Mouse (Mus musculus) cerebellum, adult 18-20 months (tissue): ENCODE measurements around the gene Sobp.

Source experiments
- DNase-seq, 2 experiments: peaks; one replicate each; pipeline ENCODE4 v3.0.0; 2021

Gene Sobp

GRCm38 (mm10) chr10:43155046-43155560, 19.2 kb downstream of the Sobp start:
- peak in 1 of 2 experiments; percentile 22 for DNase-seq

GRCm38 (mm10) chr10:43152643-43153042, 21.7 kb downstream of the Sobp start:
- DNase-seq = no peak

GRCm38 (mm10) chr10:43148456-43148855, 25.9 kb downstream of the Sobp start:
- no peak for DNase-seq

GRCm38 (mm10) chr10:43143173-43143572, 31.2 kb downstream of the Sobp start:
- DNase-seq = no peak

DNA sequence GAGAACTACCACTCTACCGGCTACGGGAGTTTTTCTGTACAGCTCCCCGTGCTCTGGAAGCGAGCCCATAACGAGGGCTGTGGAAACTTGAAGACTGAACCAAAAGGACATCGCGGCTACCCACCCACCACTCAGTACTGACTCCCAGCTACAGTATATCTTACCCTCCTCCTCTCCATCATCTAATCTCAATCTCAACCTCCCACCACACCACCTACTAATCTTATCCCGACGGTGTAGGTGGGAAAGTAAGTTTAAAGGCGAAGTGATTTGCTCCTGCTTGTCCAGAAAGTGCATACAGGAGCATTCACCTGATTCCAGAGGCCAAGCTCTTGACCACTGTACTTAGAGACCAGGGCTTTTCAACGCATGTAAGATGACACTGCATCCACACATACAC, 40.3 kb downstream of the Sobp start:
- no peak for DNase-seq

DNA sequence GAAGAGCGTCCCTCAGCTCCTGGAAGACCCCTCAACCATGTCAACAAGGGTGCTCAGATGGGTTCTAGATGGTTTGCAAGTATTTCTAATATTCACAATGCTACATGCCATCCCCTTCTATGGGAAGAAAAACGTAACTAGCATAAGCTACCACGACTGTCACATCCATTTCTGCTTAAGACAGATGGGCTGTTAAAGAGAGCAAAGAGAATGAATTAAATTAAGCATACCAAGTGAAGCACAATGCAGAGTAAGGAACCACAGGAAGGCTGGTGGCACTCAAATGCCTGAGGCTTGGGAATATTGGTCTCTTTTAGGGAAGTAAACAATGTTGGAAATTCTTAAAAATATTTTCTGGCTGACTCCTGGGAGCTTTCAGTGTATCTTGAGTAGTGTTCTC, 45.6 kb downstream of the Sobp start:
- DNase-seq = no peak

- no peak for DNase-seq
Observed at GRCm38 (mm10) chr10:43124561-43124960, 49.8 kb downstream of the Sobp start.

GRCm38 (mm10) chr10:43124156-43124555, 50.2 kb downstream of the Sobp start:
- no peak for DNase-seq

- DNase-seq = no peak
Observed at GRCm38 (mm10) chr10:43123422-43123821, 50.9 kb downstream of the Sobp start.

GRCm38 (mm10) chr10:43120688-43121450, 53.5 kb downstream of the Sobp start:
- DNase-seq = no peak

DNA sequence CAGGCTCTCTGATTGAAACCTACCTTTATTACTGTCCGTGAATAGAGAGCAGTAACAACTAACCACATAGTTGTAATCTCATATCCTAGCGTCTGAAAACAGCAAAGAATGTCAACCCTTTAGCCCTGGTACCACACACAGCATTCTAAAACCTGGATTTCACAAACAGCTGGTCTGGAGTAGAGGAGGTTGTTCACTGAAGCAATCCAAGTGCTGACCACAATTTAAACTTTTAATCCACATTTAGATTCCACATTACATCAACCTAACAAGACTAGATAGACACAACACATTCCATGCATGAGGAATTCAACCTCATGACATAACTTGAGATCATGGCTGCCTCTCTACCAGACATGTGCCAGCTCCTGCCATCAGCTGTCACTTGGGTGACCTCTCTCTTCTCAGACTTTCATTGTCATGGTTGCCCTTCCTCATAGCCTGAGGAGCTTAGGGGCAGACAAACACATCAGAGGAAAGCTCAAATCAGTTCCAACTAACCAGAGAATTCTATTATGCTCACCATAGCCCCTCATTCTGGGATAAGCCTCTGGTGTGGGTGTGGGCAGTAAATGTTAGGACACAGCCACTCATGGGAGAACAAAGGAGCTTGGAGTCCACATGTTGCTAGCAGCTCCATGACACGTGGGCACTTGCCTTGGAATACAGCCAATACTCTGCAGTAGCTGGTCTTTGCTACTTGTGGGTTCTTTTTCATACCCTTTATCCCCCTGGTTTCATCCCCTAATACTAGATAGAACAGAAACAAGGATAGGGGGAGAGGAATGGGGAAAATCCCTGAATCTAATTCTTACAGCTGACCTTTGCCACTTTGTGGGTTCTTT, 58.0 kb downstream of the Sobp start:
- no peak for DNase-seq

DNA sequence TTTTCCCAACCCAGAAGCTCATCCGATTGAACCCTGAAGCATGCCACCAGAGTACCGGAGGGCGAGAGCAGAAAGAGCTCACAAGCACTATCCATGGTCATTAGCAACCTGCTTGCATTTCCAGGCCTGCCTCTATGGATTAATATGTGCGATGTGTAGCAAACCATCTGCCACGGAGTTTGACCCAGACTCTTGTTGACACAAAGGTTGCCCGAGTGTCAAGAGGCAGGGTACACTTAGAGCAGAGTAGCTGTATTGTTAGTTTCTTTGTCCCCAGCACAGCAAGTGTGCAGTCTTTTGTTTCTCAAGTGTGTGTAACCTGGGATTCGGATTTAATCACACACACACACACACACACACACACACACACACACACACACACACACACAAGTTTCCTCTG, 62.0 kb downstream of the Sobp start:
- DNase-seq = no peak

- no peak for DNase-seq
Observed at GRCm38 (mm10) chr10:43106616-43107015, 67.7 kb downstream of the Sobp start.

- DNase-seq = no peak
Observed at GRCm38 (mm10) chr10:43106196-43106595, 68.1 kb downstream of the Sobp start.

GRCm38 (mm10) chr10:43100513-43100912, 73.8 kb downstream of the Sobp start:
- DNase-seq = no peak

DNA sequence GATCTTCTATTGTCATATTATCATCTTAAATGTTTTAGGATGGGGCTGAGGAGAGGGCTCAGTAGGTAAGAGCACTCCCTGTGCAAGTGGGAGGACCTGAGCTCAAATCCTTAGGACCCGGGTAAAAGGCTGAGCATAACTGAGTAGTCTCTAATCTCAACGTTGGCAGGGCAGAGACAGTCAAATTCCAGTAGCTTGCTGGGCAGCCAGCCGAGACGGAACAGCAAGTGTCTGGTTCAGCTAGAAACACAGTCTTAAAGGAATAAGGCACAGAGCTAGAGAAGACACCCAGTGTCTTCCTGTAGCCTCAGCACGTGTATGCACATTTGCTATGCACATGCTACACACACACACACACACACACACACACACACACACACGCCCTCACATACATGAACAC, 75.1 kb downstream of the Sobp start:
- peak; percentile 28 to 30 for DNase-seq

GRCm38 (mm10) chr10:43097755-43098154, 76.6 kb downstream of the Sobp start:
- no peak for DNase-seq

GRCm38 (mm10) chr10:43096614-43097013, 77.7 kb downstream of the Sobp start:
- no peak for DNase-seq

GRCm38 (mm10) chr10:43094537-43094936, 79.8 kb downstream of the Sobp start:
- no peak for DNase-seq

- no peak for DNase-seq
Observed at GRCm38 (mm10) chr10:43093440-43093839, 80.9 kb downstream of the Sobp start.

DNA sequence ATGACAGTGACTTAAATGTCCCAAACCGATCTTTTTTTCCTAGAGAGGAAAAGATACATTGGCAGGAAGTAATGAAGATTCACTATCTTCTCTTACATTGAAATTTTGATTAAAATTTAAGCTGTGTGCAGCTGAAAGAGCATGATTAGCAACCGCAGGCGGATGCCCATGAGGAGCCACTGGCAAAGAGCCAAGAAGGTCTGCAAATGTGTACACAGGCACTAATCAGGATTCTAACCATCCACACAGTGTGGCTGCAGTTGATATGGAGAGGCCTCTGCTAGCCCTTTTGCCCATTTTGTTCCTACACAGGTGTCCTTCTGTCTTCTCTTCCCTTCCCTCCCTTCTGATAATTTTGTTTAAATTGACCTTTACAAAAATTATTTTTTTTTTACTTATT, 84.3 kb downstream of the Sobp start:
- no peak for DNase-seq

GRCm38 (mm10) chr10:43087421-43087820, 86.9 kb downstream of the Sobp start:
- DNase-seq = no peak

DNA sequence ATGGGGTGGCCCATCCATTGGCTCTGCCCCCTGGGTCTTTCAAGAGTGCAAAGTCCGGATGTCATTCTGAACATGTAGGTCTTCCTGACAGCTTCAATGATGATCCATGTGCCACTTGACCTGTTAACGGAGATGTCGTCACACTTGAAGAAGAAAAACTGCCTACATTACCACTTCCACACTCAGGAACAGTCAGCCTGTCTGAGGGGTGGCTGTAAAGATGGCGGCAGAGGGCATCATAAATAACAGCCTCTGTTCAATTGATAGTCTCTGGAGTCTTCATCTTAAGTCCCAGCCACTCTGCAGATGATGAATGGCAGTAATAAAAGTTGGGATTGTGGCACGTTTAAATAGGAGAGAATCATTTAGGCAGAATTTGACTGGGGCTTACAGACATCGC, 87.4 kb downstream of the Sobp start:
- no peak for DNase-seq

GRCm38 (mm10) chr10:43084087-43084366, 90.3 kb downstream of the Sobp start:
- DNase-seq = no peak
